Mouse (Mus musculus) frontal cortex, postnatal 25 days (tissue): ENCODE data around the gene Pcmtd2.
A peak's percentile ranks its signal among the peaks of the same experiment; 100 is the strongest.
"Not testable (repeated sequence)": the region's sequence is repeated elsewhere in the genome, so short reads cannot be mapped to it uniquely, and the experiment has no call there.

ENCODE experiments used
- DNase-seq, 2 experiments: peaks; one replicate each; pipeline ENCODE4 v3.0.0; 2022; ENCODE audit warnings: low spot score in 2 of 2

Gene Pcmtd2

GRCm38 (mm10) chr2:181837372-181838292 lies at the start of gene Pcmtd2:
TSS of gene Pcmtd2 (plus strand) at chr2:181837854.
- peak; percentile 87 to 91 for DNase-seq

GRCm38 (mm10) chr2:181789396-181789795 lies 48.3 kb upstream of the Pcmtd2 start:
- no peak for DNase-seq

- not testable (repeated sequence) for DNase-seq
Observed at GRCm38 (mm10) chr2:181793186-181793585, 44.5 kb upstream of the Pcmtd2 start.

GRCm38 (mm10) chr2:181795641-181796130 lies 42.0 kb upstream of the Pcmtd2 start:
- no peak for DNase-seq

- no peak for DNase-seq
Observed at GRCm38 (mm10) chr2:181797672-181798071, 40.0 kb upstream of the Pcmtd2 start.

GRCm38 (mm10) chr2:181829032-181829650 lies 8.5 kb upstream of the Pcmtd2 start:
- DNase-seq: no peak

GRCm38 (mm10) chr2:181832745-181833144 lies 4.9 kb upstream of the Pcmtd2 start:
- DNase-seq: no peak

GRCm38 (mm10) chr2:181838293-181838680 lies 633 bp downstream of the Pcmtd2 start:
- no peak for DNase-seq

- no peak for DNase-seq
Observed at GRCm38 (mm10) chr2:181845709-181846394, 8.2 kb downstream of the Pcmtd2 start.

GRCm38 (mm10) chr2:181863791-181864535 lies 26.3 kb downstream of the Pcmtd2 start, which contains the start of gene Polr3k:
TSS of gene Polr3k (plus strand) at chr2:181864337.
- peak; percentile 91 to 95 for DNase-seq

- DNase-seq: no peak
Observed at GRCm38 (mm10) chr2:181864536-181864860, 26.8 kb downstream of the Pcmtd2 start.

GRCm38 (mm10) chr2:181866931-181867330 lies 29.3 kb downstream of the Pcmtd2 start:
- peak; percentile 58 to 76 for DNase-seq

GRCm38 (mm10) chr2:181871039-181871438 lies 33.4 kb downstream of the Pcmtd2 start:
- DNase-seq: no peak

GRCm38 (mm10) chr2:181878903-181879302 lies 41.2 kb downstream of the Pcmtd2 start:
- no peak for DNase-seq

GRCm38 (mm10) chr2:181883022-181883749 lies 45.5 kb downstream of the Pcmtd2 start:
- no peak for DNase-seq
